Mouse (Mus musculus) G1E (cell line): ENCODE data around the gene Colq.

ENCODE experiments used
- CTCF ChIP-seq: IDR thresholded peaks from 2 replicates; pipeline ENCODE4 v1.5.1; 2012; ENCODE audit warnings: low read depth, low read length, inconsistent platforms, mixed read lengths
- GATA1 ChIP-seq: IDR thresholded peaks from 2 replicates; pipeline ENCODE4 v1.6.1; 2012; ENCODE audit warnings: borderline replicate concordance, low read length, inconsistent platforms, mixed read lengths
- GATA2 ChIP-seq: IDR thresholded peaks from 2 replicates; pipeline ENCODE4 v1.6.1; 2012; ENCODE audit warnings: low read depth, low read length, inconsistent platforms, borderline replicate concordance
- POLR2AphosphoS5 ChIP-seq: IDR thresholded peaks from 2 replicates; pipeline ENCODE4 v1.6.1; 2012; ENCODE audit warnings: low read depth, low read length, inconsistent platforms; ENCODE audit not compliant: insufficient replicate concordance
- TAL1 ChIP-seq: conservative IDR thresholded peaks from 2 replicates; pipeline ENCODE4 v1.6.1; 2012; ENCODE audit warnings: low read depth, low read length, inconsistent platforms, mixed read lengths

- no peak for TF ChIP-seq GATA1
- TF ChIP-seq CTCF = no peak
- no peak for TF ChIP-seq TAL1
- no peak for TF ChIP-seq POLR2AphosphoS5
- TF ChIP-seq GATA2 = no peak
These were observed 4.7 kb downstream of the Colq start for GRCm38 (mm10) chr14:31586451-31586850.
